In the genomic region with DNA sequence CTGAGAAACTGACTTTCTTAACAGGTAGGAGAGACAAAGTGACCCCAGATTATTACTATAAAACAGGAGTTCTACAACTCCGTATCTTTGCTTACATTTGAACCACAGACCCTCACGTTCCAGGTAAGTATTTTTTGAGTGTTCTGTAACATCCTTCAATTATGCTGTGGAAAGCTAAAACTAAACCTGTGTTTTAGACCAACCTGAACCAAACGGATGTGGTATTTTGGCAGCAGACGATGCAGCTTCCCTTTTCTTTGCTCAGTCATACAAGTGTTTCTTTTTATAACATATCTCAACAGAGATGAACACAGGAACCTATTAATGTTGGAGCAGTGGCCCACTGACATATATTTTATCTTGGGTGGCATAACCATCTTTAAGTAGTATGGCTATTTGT, we compare ENCODE assay signal across 17 mouse cellular contexts. TPM values are rescaled to one million over a fixed set of nuclear protein-coding genes. Genes with fewer than 3 reads are reported as not detected.
A peak's percentile ranks its signal among the peaks of the same experiment; 100 is the strongest.
DNase-seq lines count a peak whose midpoint lies in the region; ATAC-seq lines count a peak whose summit lies in the region.
"Had no signal": no experiment of that assay in that cellular context is flagged by ENCODE, and none has a peak within 500 bp of the region (broad histone marks: within the 10 kb centered on the region; RNA-seq: fewer than 3 reads in every experiment).

No protein-coding gene starts in this region.

- no peak for ATAC-seq in forebrain, embryonic 13.5 days
- ATAC-seq: Patski had no signal

- no peak overlapping the region for H3K4me2 ChIP-seq in forebrain, embryonic 13.5 days
- H3K4me2 ChIP-seq: heart, embryonic 12.5 days; limb, embryonic 15.5 days had no signal

- peaks cover 81% of the 10 kb centered on the region for H3K4me1 ChIP-seq in megakaryocyte, embryonic 14.5 days
- no peaks in the 10 kb centered on the region for H3K4me1 ChIP-seq in forebrain, embryonic 13.5 days
- H3K4me1 ChIP-seq: heart, embryonic 12.5 days had no signal

- H3K4me3 ChIP-seq in megakaryocyte, embryonic 14.5 days (replicated peaks) = peak overlapping the region; percentile 1
- H3K4me3 ChIP-seq in forebrain, embryonic 13.5 days = no peak overlapping the region
- H3K4me3 ChIP-seq: heart, embryonic 12.5 days; limb, embryonic 15.5 days had no signal

- peaks cover 90% of the 10 kb centered on the region for H3K36me3 ChIP-seq in megakaryocyte, embryonic 14.5 days (replicated peaks; ENCODE audit: low read length)
- peaks cover 32% of the 10 kb centered on the region for H3K36me3 ChIP-seq in forebrain, embryonic 13.5 days (ENCODE audit: poor library complexity, severe bottlenecking)

- H3K9ac ChIP-seq in forebrain, embryonic 13.5 days = no peak overlapping the region
- H3K9ac ChIP-seq: heart, embryonic 12.5 days; limb, embryonic 15.5 days had no signal

- 96% methylated on average over 4 of the region's 4 CpGs for WGBS in forebrain, embryonic 13.5 days

- peak; percentile 49 for DNase-seq in thymus, postnatal 14 days
- DNase-seq in thymus, postnatal 36 days = no peak
- DNase-seq in T-cell, adult 2 months (ENCODE audit: low spot score) = peak; percentile 50
- DNase-seq in cerebellum, postnatal 4 days (ENCODE audit: low spot score in 2 of 2) = no peak
- DNase-seq in adipocyte (ENCODE audit: low spot score) = no peak
- DNase-seq: cerebellum, postnatal 10 days; gastrocnemius, postnatal 25 days; kidney, adult 8-10 months; kidney, postnatal 4 days; lung, adult 2 months; lung, postnatal 4 days; midbrain, embryonic 14.5 days had no signal

- no peaks in the 10 kb centered on the region for H3K27me3 ChIP-seq in megakaryocyte, embryonic 14.5 days (replicated peaks)
- H3K27me3 ChIP-seq in forebrain, embryonic 13.5 days = no peaks in the 10 kb centered on the region
- H3K27me3 ChIP-seq: heart, embryonic 12.5 days; limb, embryonic 15.5 days; Patski had no signal

- H3K9me3 ChIP-seq in megakaryocyte, embryonic 14.5 days = no peaks in the 10 kb centered on the region
- H3K9me3 ChIP-seq in forebrain, embryonic 13.5 days (replicated peaks) = 0 out of 2 replicates have a peak, but pooled peaks cover 4% of the 10 kb centered on the region
- H3K9me3 ChIP-seq: heart, embryonic 12.5 days; limb, embryonic 15.5 days had no signal

- H3K27ac ChIP-seq in forebrain, embryonic 13.5 days = no peak overlapping the region
- H3K27ac ChIP-seq: limb, embryonic 15.5 days had no signal

RNA-seq across cellular contexts. Expression of gene D16Ertd472e, which starts 18.9 kb away (rescaled TPM):
- polyA plus RNA-seq in megakaryocyte, embryonic 14.5 days (2012; ENCODE audit: insufficient read depth, low replicate concordance) = 14.9 and 19.1 TPM in 2 replicates
- 12.9 and 13.4 TPM in 2 replicates for polyA plus RNA-seq in forebrain, embryonic 13.5 days (2015; fragmentation: Nextera tagmentation; extraction: Ambion mirVana)

Comparison
In these comparisons a context has a peak if more than half of its experiments do, and no peak if none do; other contexts are left out.
1. DNase-seq: peak in thymus, postnatal 14 days (single experiment) and T-cell, adult 2 months (single experiment); none in thymus, postnatal 36 days (0 of 2), cerebellum, postnatal 4 days (0 of 2) and adipocyte (single experiment).